Comparison of ENCODE assay signal across 21 mouse cellular contexts in genomic region chr7:64075696-64076313, GRCm38 (mm10).
DNase-seq lines count a peak whose midpoint lies in the region; ATAC-seq and TF ChIP-seq lines count a peak whose summit lies in the region.
"Had no signal": no experiment of that assay in that cellular context is flagged by ENCODE, and none has a peak within 500 bp of the region (broad histone marks: within the 10 kb centered on the region; RNA-seq: fewer than 3 reads in every experiment).

No protein-coding gene starts in this region.

- H3K27ac ChIP-seq in heart, adult 2 months = no peak overlapping the region
- H3K27ac ChIP-seq in heart, embryonic 11.5 days (ENCODE audit: low read depth, low read length) = no peak overlapping the region
- H3K27ac ChIP-seq in limb, embryonic 11.5 days (replicated peaks; ENCODE audit: low read depth, low read length) = no peak overlapping the region
- no peak overlapping the region for H3K27ac ChIP-seq in limb, embryonic 10.5 days
- no peak overlapping the region for H3K27ac ChIP-seq in midbrain, embryonic 11.5 days (ENCODE audit: low read depth, low read length)
- H3K27ac ChIP-seq in midbrain, embryonic 16.5 days (ENCODE audit: low read length) = no peak overlapping the region
- H3K27ac ChIP-seq: hindbrain, embryonic 12.5 days; limb, embryonic 12.5 days; liver, embryonic 14.5 days; macrophage; midbrain, embryonic 13.5 days had no signal

- H3K79me2 ChIP-seq in heart, adult 2 months (replicated peaks; ENCODE audit: control insufficient read depth, insufficient read depth, low read length) = no peaks in the 10 kb centered on the region

- ATAC-seq in heart, embryonic 11.5 days (replicated peaks; ENCODE audit: insufficient number of reproducible peaks, low FRiP score, low TSS enrichment) = no peak
- no peak for ATAC-seq in limb, embryonic 11.5 days (ENCODE audit: insufficient number of reproducible peaks, low FRiP score, low TSS enrichment, low read depth)
- no peak for ATAC-seq in midbrain, embryonic 11.5 days (ENCODE audit: low FRiP score)
- no peak for ATAC-seq in midbrain, embryonic 16.5 days
- ATAC-seq: forebrain, embryonic 16.5 days had no signal

- H3K4me2 ChIP-seq in heart, embryonic 11.5 days = no peak overlapping the region
- no peak overlapping the region for H3K4me2 ChIP-seq in limb, embryonic 11.5 days (ENCODE audit: low read depth, severe bottlenecking)
- no peak overlapping the region for H3K4me2 ChIP-seq in midbrain, embryonic 11.5 days
- H3K4me2 ChIP-seq in midbrain, embryonic 16.5 days (ENCODE audit: low read length) = no peak overlapping the region
- H3K4me2 ChIP-seq: hindbrain, embryonic 12.5 days; limb, embryonic 12.5 days; midbrain, embryonic 13.5 days had no signal

- H3K9ac ChIP-seq in heart, adult 2 months (ENCODE audit: low read depth, low read length) = no peak overlapping the region
- H3K9ac ChIP-seq in heart, embryonic 11.5 days (ENCODE audit: low read depth, low read length) = no peak overlapping the region
- no peak overlapping the region for H3K9ac ChIP-seq in limb, embryonic 11.5 days (ENCODE audit: low read length)
- no peak overlapping the region for H3K9ac ChIP-seq in midbrain, embryonic 11.5 days (ENCODE audit: low read length)
- no peak overlapping the region for H3K9ac ChIP-seq in midbrain, embryonic 16.5 days (ENCODE audit: low read depth, low read length)
- H3K9ac ChIP-seq: hindbrain, embryonic 12.5 days; limb, embryonic 12.5 days; liver, embryonic 14.5 days; midbrain, embryonic 13.5 days had no signal

- TF ChIP-seq EP300 in heart, adult 2 months (IDR thresholded peaks at IDR 0.05; ENCODE audit: insufficient read depth, low read depth, low read length) = no peak

- H3K36me3 ChIP-seq in heart, adult 2 months (ENCODE audit: control insufficient read depth, insufficient read depth, low read length) = no peaks in the 10 kb centered on the region
- H3K36me3 ChIP-seq in heart, embryonic 11.5 days (ENCODE audit: control insufficient read depth, insufficient read depth, low read length) = no peaks in the 10 kb centered on the region
- no peaks in the 10 kb centered on the region for H3K36me3 ChIP-seq in limb, embryonic 11.5 days (ENCODE audit: control insufficient read depth, insufficient read depth, low read length)
- H3K36me3 ChIP-seq in limb, embryonic 10.5 days = no peaks in the 10 kb centered on the region
- H3K36me3 ChIP-seq in midbrain, embryonic 11.5 days (ENCODE audit: control insufficient read depth, insufficient read depth, low read length) = no peaks in the 10 kb centered on the region
- H3K36me3 ChIP-seq in midbrain, embryonic 16.5 days (ENCODE audit: control insufficient read depth, insufficient read depth, low read length) = no peaks in the 10 kb centered on the region
- H3K36me3 ChIP-seq: hindbrain, embryonic 12.5 days; limb, embryonic 12.5 days; midbrain, embryonic 13.5 days had no signal

- TF ChIP-seq CTCF in heart, adult 2 months (IDR thresholded peaks at IDR 0.05) = no peak

- DNase-seq in heart, adult 2 months = peak; percentile 1 to 8
- DNase-seq in limb, embryonic 11.5 days (ENCODE audit: low spot score) = peak; percentile 16
- no peak for DNase-seq in limb, embryonic 10.5 days (ENCODE audit: low spot score)
- peak; percentile 75 for DNase-seq in midbrain, embryonic 11.5 days (ENCODE audit: low spot score, missing footprints)
- DNase-seq in thymus, postnatal 4 days = peak; percentile 3
- no peak for DNase-seq in thymus, postnatal 25 days
- DNase-seq: adrenal gland, postnatal 25 days; cerebellum, adult 8-10 months; gastrocnemius, postnatal 14 days; kidney, adult 9 months; kidney, postnatal 14 days; right cerebral cortex, adult 18-20 months; right cerebral cortex, postnatal 4 days had no signal

- H3K4me3 ChIP-seq in heart, adult 2 months = no peak overlapping the region
- no peak overlapping the region for H3K4me3 ChIP-seq in heart, embryonic 11.5 days (ENCODE audit: low read depth, low read length)
- no peak overlapping the region for H3K4me3 ChIP-seq in limb, embryonic 11.5 days (ENCODE audit: low read depth, low read length)
- no peak overlapping the region for H3K4me3 ChIP-seq in limb, embryonic 10.5 days
- no peak overlapping the region for H3K4me3 ChIP-seq in midbrain, embryonic 11.5 days (ENCODE audit: low read depth, low read length)
- H3K4me3 ChIP-seq in midbrain, embryonic 16.5 days (ENCODE audit: low read depth, low read length) = no peak overlapping the region
- H3K4me3 ChIP-seq: hindbrain, embryonic 12.5 days; limb, embryonic 12.5 days; midbrain, embryonic 13.5 days had no signal

- intact Hi-C loops in heart, adult 2 months (cut with DNase I) = loop anchor here (2.0 kb wide), 2 partner anchors 135 to 221 kb away; no protein-coding TSS in a partner anchor

- H3K4me1 ChIP-seq in heart, adult 2 months (ENCODE audit: control insufficient read depth, insufficient read depth, low read length) = no peaks in the 10 kb centered on the region
- no peaks in the 10 kb centered on the region for H3K4me1 ChIP-seq in heart, embryonic 11.5 days (ENCODE audit: control insufficient read depth, insufficient read depth, low read length)
- H3K4me1 ChIP-seq in limb, embryonic 11.5 days (ENCODE audit: control insufficient read depth, insufficient read depth, low read length) = no peaks in the 10 kb centered on the region
- H3K4me1 ChIP-seq in limb, embryonic 10.5 days = no peaks in the 10 kb centered on the region
- H3K4me1 ChIP-seq in midbrain, embryonic 11.5 days (ENCODE audit: control insufficient read depth, insufficient read depth, low read length) = no peaks in the 10 kb centered on the region
- no peaks in the 10 kb centered on the region for H3K4me1 ChIP-seq in midbrain, embryonic 16.5 days (ENCODE audit: control insufficient read depth, insufficient read depth, low read length)
- H3K4me1 ChIP-seq: hindbrain, embryonic 12.5 days; limb, embryonic 12.5 days; midbrain, embryonic 13.5 days had no signal

- H3K9me3 ChIP-seq in heart, embryonic 11.5 days (replicated peaks; ENCODE audit: control insufficient read depth, low read length) = 0 out of 2 replicates have a peak, but pooled peaks cover 2% of the 10 kb centered on the region
- H3K9me3 ChIP-seq in limb, embryonic 11.5 days (ENCODE audit: control insufficient read depth, low read length) = no peaks in the 10 kb centered on the region
- H3K9me3 ChIP-seq in limb, embryonic 10.5 days (replicated peaks) = no peaks in the 10 kb centered on the region
- no peaks in the 10 kb centered on the region for H3K9me3 ChIP-seq in midbrain, embryonic 11.5 days (ENCODE audit: control insufficient read depth, low read length)
- H3K9me3 ChIP-seq in midbrain, embryonic 16.5 days (replicated peaks; ENCODE audit: control insufficient read depth, low read length, poor library complexity, severe bottlenecking) = no peaks in the 10 kb centered on the region
- H3K9me3 ChIP-seq: hindbrain, embryonic 12.5 days; limb, embryonic 12.5 days; midbrain, embryonic 13.5 days had no signal

- TF ChIP-seq POLR2A in heart, adult 2 months (IDR thresholded peaks at IDR 0.05; ENCODE audit: insufficient read depth, low read depth, low read length) = no peak

- H3K27me3 ChIP-seq in heart, adult 2 months (ENCODE audit: control insufficient read depth, insufficient read depth, low read length) = no peaks in the 10 kb centered on the region
- H3K27me3 ChIP-seq in heart, embryonic 11.5 days (ENCODE audit: control insufficient read depth, insufficient read depth, low read length) = no peaks in the 10 kb centered on the region
- H3K27me3 ChIP-seq in limb, embryonic 11.5 days (ENCODE audit: control insufficient read depth, insufficient read depth, low read length) = no peaks in the 10 kb centered on the region
- H3K27me3 ChIP-seq in limb, embryonic 10.5 days (ENCODE audit: low read depth, poor library complexity, severe bottlenecking) = no peaks in the 10 kb centered on the region
- H3K27me3 ChIP-seq in midbrain, embryonic 11.5 days (ENCODE audit: control insufficient read depth, insufficient read depth, low read length) = no peaks in the 10 kb centered on the region
- no peaks in the 10 kb centered on the region for H3K27me3 ChIP-seq in midbrain, embryonic 16.5 days (ENCODE audit: control insufficient read depth, insufficient read depth, low read depth, low read length)
- H3K27me3 ChIP-seq: hindbrain, embryonic 12.5 days; limb, embryonic 12.5 days; midbrain, embryonic 13.5 days had no signal

- 94% methylated on average over 1 of the region's 1 CpGs for WGBS in heart, adult 2 months
- 78% methylated on average over 1 of the region's 1 CpGs for WGBS in heart, embryonic 11.5 days (ENCODE audit: insufficient replicate concordance)
- WGBS in limb, embryonic 11.5 days = 90% methylated on average over 1 of the region's 1 CpGs
- WGBS in limb, embryonic 10.5 days = 86% methylated on average over 1 of the region's 1 CpGs
- 96% methylated on average over 1 of the region's 1 CpGs for WGBS in midbrain, embryonic 11.5 days
- WGBS in midbrain, embryonic 16.5 days = 93% methylated on average over 1 of the region's 1 CpGs

Comparison
In these comparisons a context has a peak if more than half of its experiments do, and no peak if none do; other contexts are left out.
1. DNase-seq: peak in heart, adult 2 months (2 of 2), limb, embryonic 11.5 days (single experiment), midbrain, embryonic 11.5 days (single experiment) and thymus, postnatal 4 days (single experiment); none in limb, embryonic 10.5 days (single experiment) and thymus, postnatal 25 days (single experiment).